In the genomic region with DNA sequence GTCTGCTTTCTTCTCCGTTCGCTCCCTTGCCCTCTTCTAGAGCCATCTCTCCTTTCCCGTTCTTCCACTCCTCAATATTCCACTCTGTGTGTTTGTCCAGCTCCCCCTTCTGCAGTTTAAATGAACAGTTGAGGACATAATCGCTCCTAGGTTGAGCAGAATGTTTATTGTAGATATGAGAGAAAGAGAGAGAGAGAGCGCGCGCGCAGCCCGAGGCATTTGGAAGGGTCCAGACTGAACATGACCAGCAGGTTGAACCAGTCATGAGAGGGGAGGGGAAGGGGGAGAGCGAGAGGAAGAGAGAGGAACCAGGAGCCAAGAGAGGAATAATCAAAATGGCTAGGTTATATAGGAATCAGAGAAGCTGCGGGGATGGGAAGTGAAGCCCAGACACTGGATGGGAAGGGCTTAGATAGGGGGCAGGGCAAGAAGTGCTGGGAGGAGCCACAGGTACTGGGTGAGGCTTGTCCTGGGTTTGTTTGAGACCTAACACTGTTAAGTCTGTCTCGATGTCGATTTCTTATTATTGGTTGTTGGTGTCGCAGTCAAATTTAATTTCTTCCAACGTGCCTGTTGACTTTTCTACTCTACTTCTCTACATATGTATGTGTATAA, we compare ENCODE assay signal across 22 mouse cellular contexts. TPM values are rescaled to one million over a fixed set of nuclear protein-coding genes. Genes with fewer than 3 reads are reported as not detected.
A peak's percentile ranks its signal among the peaks of the same experiment; 100 is the strongest.
DNase-seq lines count a peak whose midpoint lies in the region; ATAC-seq and TF ChIP-seq lines count a peak whose summit lies in the region.
"Had no signal": no experiment of that assay in that cellular context is flagged by ENCODE, and none has a peak within 500 bp of the region (broad histone marks: within the 10 kb centered on the region; RNA-seq: fewer than 3 reads in every experiment).

No protein-coding gene starts in this region.

- no peak for DNase-seq in limb, embryonic 10.5 days (ENCODE audit: low spot score)
- DNase-seq in urinary bladder, postnatal 14 days (ENCODE audit: low spot score) = peak; percentile 59
- no peak for DNase-seq in urinary bladder, postnatal 10 days (ENCODE audit: low spot score)
- no peak for DNase-seq in hindbrain, postnatal 0 days (ENCODE audit: low spot score)
- DNase-seq in embryo, embryonic 10.5 days (ENCODE audit: low spot score) = no peak
- DNase-seq: cerebellum, adult 9-10 months; gastrocnemius, postnatal 14 days; heart, adult 18-20 months; kidney, adult 18-20 months; kidney, postnatal 25 days; liver, postnatal 0 days; right cerebral cortex, postnatal 14 days; spleen, adult 18-20 months; thymus, postnatal 25 days had no signal

- no peaks in the 10 kb centered on the region for H3K27me3 ChIP-seq in limb, embryonic 15.5 days
- H3K27me3 ChIP-seq in limb, embryonic 10.5 days (ENCODE audit: low read depth, poor library complexity, severe bottlenecking) = no peaks in the 10 kb centered on the region
- no peaks in the 10 kb centered on the region for H3K27me3 ChIP-seq in intestine, postnatal 0 days (replicated peaks; ENCODE audit: control insufficient read depth, insufficient read depth, low read length)
- no peaks in the 10 kb centered on the region for H3K27me3 ChIP-seq in hindbrain, postnatal 0 days (ENCODE audit: insufficient read depth, low read length)
- H3K27me3 ChIP-seq: embryonic facial prominence, embryonic 13.5 days; heart, embryonic 13.5 days; hindbrain, embryonic 13.5 days had no signal

- no peaks in the 10 kb centered on the region for H3K36me3 ChIP-seq in limb, embryonic 15.5 days
- no peaks in the 10 kb centered on the region for H3K36me3 ChIP-seq in limb, embryonic 10.5 days
- H3K36me3 ChIP-seq in intestine, postnatal 0 days (ENCODE audit: control insufficient read depth, insufficient read depth) = no peaks in the 10 kb centered on the region
- no peaks in the 10 kb centered on the region for H3K36me3 ChIP-seq in hindbrain, postnatal 0 days (ENCODE audit: insufficient read depth, low read length)
- H3K36me3 ChIP-seq: embryonic facial prominence, embryonic 13.5 days; heart, embryonic 13.5 days; hindbrain, embryonic 13.5 days had no signal

- TF ChIP-seq CTCF in intestine, postnatal 0 days (IDR thresholded peaks at IDR 0.05; ENCODE audit: low read depth) = no peak
- no peak for TF ChIP-seq CTCF in hindbrain, postnatal 0 days (IDR thresholded peaks at IDR 0.05; ENCODE audit: low read depth)

- ATAC-seq in limb, embryonic 15.5 days (ENCODE audit: insufficient number of reproducible peaks, low FRiP score, low TSS enrichment, low read depth) = no peak
- ATAC-seq in intestine, postnatal 0 days = no peak
- ATAC-seq in hindbrain, postnatal 0 days = no peak
- ATAC-seq: CD4-positive, CD25-positive, alpha-beta regulatory T cell, adult 4 months; forebrain, embryonic 14.5 days; liver, postnatal 0 days; midbrain, embryonic 16.5 days had no signal

- no peaks in the 10 kb centered on the region for H3K9me3 ChIP-seq in limb, embryonic 15.5 days
- no peaks in the 10 kb centered on the region; the same call in 1 of the 2 replicates for H3K9me3 ChIP-seq in limb, embryonic 10.5 days (replicated peaks)
- H3K9me3 ChIP-seq in intestine, postnatal 0 days (ENCODE audit: control insufficient read depth) = no peaks in the 10 kb centered on the region
- H3K9me3 ChIP-seq in hindbrain, postnatal 0 days (ENCODE audit: low read length) = no peaks in the 10 kb centered on the region
- H3K9me3 ChIP-seq: embryonic facial prominence, embryonic 13.5 days had no signal

- 0 out of 2 replicates have a peak overlapping the region, but pooled peaks have one; percentile 7 for H3K4me2 ChIP-seq in limb, embryonic 15.5 days
- H3K4me2 ChIP-seq in intestine, postnatal 0 days (replicated peaks; ENCODE audit: low read depth) = peak overlapping the region; percentile 58
- no peak overlapping the region for H3K4me2 ChIP-seq in hindbrain, postnatal 0 days (ENCODE audit: low read depth, low read length)
- H3K4me2 ChIP-seq: embryonic facial prominence, embryonic 13.5 days; heart, embryonic 13.5 days; hindbrain, embryonic 13.5 days had no signal

- 73% methylated on average over 15 of the region's 15 CpGs for WGBS in limb, embryonic 15.5 days
- WGBS in limb, embryonic 10.5 days = 76% methylated on average over 15 of the region's 15 CpGs
- WGBS in intestine, postnatal 0 days = 44% methylated on average over 15 of the region's 15 CpGs
- WGBS in hindbrain, postnatal 0 days = 83% methylated on average over 15 of the region's 15 CpGs

- H3K4me3 ChIP-seq in limb, embryonic 15.5 days = no peak overlapping the region
- no peak overlapping the region for H3K4me3 ChIP-seq in limb, embryonic 10.5 days
- peak overlapping the region; percentile 17 for H3K4me3 ChIP-seq in intestine, postnatal 0 days (ENCODE audit: low read depth, low read length)
- no peak overlapping the region for H3K4me3 ChIP-seq in hindbrain, postnatal 0 days (ENCODE audit: low read length)
- H3K4me3 ChIP-seq: embryonic facial prominence, embryonic 13.5 days; heart, embryonic 13.5 days; hindbrain, embryonic 13.5 days had no signal

- H3K4me1 ChIP-seq in limb, embryonic 15.5 days = no peaks in the 10 kb centered on the region
- no peaks in the 10 kb centered on the region for H3K4me1 ChIP-seq in limb, embryonic 10.5 days
- no peaks in the 10 kb centered on the region for H3K4me1 ChIP-seq in intestine, postnatal 0 days (replicated peaks; ENCODE audit: control insufficient read depth, insufficient read depth, low read length)
- no peaks in the 10 kb centered on the region for H3K4me1 ChIP-seq in hindbrain, postnatal 0 days (ENCODE audit: insufficient read depth, low read length)
- H3K4me1 ChIP-seq: embryonic facial prominence, embryonic 13.5 days; heart, embryonic 13.5 days had no signal

- H3K9ac ChIP-seq in limb, embryonic 15.5 days = no peak overlapping the region
- no peak overlapping the region for H3K9ac ChIP-seq in intestine, postnatal 0 days (ENCODE audit: low read depth, low read length)
- H3K9ac ChIP-seq in hindbrain, postnatal 0 days (replicated peaks; ENCODE audit: low read length) = no peak overlapping the region
- H3K9ac ChIP-seq: embryonic facial prominence, embryonic 13.5 days; heart, embryonic 13.5 days; hindbrain, embryonic 13.5 days; liver, postnatal 0 days had no signal

- H3K27ac ChIP-seq in limb, embryonic 15.5 days = no peak overlapping the region
- no peak overlapping the region for H3K27ac ChIP-seq in limb, embryonic 10.5 days
- no peak overlapping the region for H3K27ac ChIP-seq in intestine, postnatal 0 days (ENCODE audit: low read depth, low read length)
- H3K27ac ChIP-seq in hindbrain, postnatal 0 days = no peak overlapping the region
- H3K27ac ChIP-seq: embryonic facial prominence, embryonic 13.5 days; heart, embryonic 13.5 days; hindbrain, embryonic 13.5 days had no signal

RNA-seq across cellular contexts. Expression of a gene that starts 18.5 kb away (rescaled TPM):
- polyA plus RNA-seq in limb, embryonic 15.5 days (2015; fragmentation: Nextera tagmentation; extraction: Ambion mirVana) = 16.5 and 17.7 TPM in 2 replicates
- polyA plus RNA-seq in limb, embryonic 10.5 days (2016; fragmentation: Nextera tagmentation; extraction: Ambion mirVana) = 18.7 and 27.1 TPM in 2 replicates
- 3.0 and 3.7 TPM in 2 replicates for polyA plus RNA-seq in intestine, postnatal 0 days (2015; fragmentation: Nextera tagmentation; extraction: Ambion mirVana)
- 77.9 and 80.7 TPM in 2 replicates for total RNA-seq in hindbrain, postnatal 0 days (2014; rRNA removed)
- polyA plus RNA-seq in hindbrain, postnatal 0 days (2015; fragmentation: Nextera tagmentation; extraction: Ambion mirVana) = 39.1 and 39.9 TPM in 2 replicates
